Mouse (Mus musculus) cerebellum, postnatal 10 days (tissue): ENCODE data around the gene Cercam.
"Not testable (repeated sequence)": the region's sequence is repeated elsewhere in the genome, so short reads cannot be mapped to it uniquely, and the experiment has no call there.

Source experiments
- DNase-seq, 2 experiments: peaks; one replicate each; pipeline ENCODE4 v3.0.0; 2021; ENCODE audit warnings: mixed read lengths in 2 of 2

Cercam gene

DNA sequence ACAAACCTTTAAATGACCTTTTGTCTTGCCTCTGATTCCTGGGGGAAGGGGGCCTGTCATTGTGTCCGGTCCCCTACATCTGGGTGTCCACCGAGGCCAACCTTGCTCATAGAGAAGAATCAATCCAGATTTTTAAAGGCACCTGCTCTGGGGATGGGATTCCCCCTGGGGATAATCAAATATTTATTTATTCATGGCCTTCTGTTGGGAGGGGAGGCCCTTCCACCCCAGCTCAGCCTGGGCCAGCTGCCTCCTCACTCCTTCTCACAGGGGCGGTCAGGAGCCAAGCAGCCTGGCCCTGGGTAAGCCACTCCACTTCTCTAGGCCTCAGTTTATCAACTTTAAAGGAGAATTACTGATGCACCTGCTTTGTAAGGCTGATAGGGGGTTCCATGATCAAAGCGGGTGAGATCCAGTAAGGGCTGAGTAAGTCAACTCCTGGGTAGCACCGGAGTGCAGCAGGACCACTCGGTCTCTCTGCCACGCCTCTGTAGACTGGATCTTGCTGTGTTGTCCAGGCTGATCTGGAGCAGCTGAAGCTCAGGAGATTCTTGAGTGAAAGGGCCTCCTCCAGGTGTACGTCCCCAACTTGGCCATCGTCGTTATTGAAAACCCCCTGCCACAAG, 13.3 kb upstream of the Cercam start:
- DNase-seq: no peak

DNA sequence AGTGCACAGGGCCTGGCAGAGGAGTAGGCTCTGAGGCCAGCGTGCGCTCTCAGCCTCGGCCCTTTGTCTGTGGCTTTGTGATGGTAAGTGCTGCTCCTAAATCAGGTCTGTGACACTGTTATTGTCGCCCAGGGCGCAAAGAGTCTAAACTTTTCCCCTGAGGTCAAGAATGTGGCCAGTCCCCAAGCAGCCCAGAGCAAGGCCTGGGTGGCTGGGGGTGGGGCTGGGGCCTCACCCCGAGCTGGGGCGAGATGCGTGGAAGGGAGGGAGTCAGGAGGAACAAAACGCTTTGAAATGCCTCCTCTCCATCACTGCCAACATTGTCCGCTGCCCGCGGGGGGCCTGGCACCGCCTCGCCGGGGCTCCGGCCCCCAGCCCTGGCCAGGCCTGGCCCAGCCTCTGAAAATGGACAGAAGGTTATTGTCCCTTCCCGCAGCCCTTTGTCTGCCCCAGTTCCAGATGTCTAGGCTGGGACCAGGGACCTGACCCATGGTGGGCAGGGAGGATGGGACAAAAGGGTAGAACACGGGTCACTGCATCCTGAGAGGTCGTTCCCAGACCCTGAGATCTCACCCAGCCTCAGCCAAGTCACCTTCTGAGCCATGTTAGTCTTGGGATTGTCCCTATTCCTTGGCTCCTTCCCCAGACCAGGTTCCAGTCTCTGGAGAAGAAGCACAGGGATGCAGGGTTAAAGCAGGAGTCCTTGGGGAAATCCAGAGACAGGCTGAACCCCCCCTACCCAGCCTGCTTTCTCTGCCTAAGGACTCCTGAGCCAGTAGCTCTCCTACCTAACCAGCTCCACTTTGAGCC, 12.3 kb upstream of the Cercam start:
- peak in 1 of 2 experiments; percentile 45 for DNase-seq

DNA sequence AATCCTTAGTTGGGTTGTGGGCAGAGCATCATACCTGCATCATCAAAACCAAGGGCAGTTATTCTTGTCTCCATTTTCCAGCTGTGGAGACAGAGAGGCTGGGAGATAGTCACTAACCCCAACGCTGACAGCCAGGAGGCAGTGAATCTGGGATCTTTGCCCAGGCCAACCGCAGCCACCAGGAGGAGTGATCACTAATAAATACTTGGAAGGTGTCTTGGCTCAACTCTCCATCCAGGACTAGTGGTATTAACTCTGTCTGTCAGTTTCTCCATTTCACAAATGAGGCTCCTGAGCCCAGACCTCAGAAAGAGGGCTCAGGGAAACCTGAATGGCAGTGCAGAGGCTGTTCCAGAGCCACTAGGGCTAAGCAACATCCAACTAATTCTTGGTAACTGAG, 11.6 kb upstream of the Cercam start:
- no peak for DNase-seq

DNA sequence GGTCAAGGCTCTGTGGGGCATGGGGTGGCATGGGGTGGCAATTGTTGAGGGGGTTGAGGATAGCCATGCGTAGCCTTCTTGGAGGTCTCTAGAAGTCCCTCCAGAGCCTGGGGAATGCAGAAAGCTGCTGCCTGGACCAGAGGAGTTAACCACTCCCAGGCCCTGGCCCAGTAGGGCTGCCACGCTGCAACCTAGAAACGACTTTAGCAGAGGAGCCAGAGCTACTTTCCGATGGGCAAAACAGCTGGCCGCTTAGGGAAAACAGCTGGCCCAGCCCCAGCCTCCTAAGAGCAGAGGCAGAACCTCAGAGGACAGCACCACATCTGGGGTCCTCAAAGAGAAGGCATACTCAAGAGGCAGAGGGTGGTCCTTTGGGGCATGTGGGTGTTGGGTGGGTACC, 11.0 kb upstream of the Cercam start:
- no peak for DNase-seq

DNA sequence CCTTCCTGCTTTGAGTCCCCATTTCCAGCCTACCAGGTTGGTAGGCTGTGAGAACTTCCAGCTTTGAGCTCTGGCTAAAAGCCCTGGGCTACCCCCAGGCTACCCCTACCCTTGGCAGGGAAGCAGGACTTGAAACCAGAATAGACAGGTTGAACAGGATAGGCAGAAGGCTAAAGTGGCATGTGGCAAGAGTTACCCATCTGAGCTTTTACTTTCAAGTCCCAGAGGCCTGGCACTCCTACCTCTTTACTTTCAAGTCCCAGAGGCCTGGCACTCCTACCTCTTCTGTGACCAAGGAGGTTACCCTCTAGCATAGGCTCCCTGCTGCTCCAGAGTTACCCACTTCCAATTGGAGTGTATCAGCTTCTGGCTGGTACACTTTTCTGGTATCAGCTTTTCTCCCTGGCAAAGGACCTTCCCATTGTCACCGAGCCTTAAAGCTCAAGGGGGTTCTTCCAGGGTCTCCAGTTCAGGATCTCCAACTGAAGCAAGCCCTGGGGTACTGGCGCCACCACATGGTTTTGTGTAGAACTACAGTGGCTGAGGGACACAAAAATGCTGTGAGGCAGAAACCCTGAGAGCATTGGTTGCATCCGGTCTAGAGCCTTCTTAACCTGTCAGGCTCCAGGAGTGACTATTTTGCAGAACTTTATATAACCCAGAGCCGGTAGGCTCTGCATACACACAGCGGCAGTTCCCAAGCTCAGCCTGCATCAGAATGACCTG, 10.1 kb upstream of the Cercam start:
- peak; percentile 55 to 60 for DNase-seq

DNA sequence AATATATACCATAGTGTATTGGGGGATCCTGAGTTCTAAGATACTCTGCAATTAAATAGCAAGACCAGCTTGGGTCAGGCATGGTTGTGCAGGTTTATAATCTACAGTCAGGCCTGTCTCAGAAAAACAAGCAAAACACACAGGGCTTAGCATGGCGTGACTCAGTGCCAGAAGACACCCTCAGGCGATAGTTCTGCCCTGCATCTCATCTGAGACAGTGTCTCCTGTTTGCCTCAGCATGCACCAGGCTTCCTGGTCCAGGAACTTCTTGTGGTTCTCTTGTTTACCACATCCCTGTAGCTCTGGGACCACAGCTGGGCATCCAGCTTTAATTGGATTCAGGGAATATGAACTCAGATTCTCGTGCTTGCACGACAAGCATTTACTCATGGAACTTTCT, 3.8 kb upstream of the Cercam start:
- DNase-seq: no peak

DNA sequence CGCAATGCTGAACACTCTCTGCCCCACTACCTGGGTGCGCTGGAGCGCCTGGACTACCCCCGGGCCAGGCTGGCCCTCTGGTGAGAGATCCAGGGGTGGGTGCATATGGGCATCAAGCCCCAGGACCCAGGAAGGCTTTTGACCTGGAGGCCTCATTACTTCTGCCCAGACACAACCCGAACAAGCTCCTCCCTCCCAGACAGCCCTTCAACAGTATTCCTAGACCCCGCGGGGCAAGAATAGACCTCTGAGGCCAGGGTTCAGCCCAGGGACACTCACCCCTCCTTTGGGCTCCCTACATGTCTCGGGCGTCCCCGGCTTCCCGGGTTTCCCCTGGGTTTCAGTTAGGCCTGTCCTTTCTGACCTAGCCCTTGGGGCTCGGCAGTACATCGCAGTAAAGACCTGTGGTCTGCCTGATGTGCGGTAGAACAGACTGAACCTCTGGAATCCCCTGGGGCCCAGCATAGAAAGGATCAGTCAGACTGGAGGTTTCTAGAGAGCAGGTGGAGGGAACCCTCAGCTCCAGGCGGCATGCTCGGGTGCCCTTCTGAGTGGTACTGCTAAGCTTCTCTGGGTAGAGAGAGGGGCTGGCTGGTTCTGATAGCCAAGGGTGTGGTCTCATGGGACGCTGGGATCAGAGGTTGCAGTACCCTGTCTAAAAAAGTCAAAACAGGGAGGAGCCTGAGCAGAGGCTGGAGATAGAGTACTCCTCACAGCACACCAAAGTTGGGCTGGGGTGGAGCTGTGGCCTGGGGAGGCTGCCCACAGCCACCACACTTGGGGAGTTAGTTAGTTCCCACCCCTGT, 885 bp downstream of the Cercam start:
- no peak for DNase-seq

DNA sequence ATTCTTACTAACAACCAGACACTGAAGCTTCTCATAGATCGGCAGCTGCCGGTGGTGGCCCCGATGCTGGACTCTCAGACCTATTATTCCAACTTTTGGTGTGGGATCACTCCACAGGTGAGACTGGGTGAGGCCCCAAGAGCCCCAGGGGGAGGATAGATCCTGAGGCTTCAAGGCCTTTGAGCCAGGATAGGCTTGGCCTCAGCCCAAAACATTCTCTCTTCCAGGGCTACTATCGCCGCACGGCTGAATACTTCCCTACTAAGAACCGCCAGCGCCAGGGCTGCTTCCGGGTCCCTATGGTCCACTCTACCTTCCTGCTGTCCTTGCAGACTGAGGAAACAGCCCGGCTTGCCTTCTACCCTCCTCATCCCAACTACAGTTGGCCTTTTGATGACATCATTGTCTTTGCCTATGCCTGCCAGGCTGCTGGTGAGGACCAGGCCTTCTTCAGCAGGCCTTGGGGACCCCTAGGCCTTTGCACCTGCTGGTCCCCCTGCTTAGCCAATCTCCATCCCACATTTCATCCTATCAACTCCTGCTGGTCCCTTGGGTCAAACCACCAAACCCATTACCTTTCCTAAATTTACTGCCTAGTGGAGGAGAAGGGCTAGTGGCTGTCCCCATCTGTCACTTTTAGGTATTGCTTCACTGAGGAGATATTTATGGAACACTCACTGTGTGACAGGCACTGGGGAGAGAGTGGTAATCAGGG, 3.8 kb downstream of the Cercam start:
- peak; percentile 46 to 55 for DNase-seq

DNA sequence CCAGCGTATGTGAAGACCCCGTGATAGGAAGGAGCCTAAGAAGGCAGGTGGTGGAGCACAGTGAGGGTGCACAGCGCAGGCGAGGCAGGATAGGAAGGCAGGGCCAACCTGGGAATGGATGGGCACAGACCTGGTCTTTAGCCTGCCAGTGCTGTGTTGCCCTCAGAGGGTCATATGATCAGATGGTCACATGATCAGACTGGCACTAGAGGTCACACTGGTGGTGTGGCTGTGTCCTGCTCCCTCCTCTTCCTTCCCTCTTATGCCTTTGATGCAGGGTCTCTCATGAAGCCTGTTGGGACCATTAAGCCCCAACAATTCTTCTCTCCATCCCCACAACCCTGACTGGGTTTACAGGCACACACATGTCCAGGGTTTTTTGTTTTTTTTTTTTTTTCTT, 4.8 kb downstream of the Cercam start:
- no peak for DNase-seq

DNA sequence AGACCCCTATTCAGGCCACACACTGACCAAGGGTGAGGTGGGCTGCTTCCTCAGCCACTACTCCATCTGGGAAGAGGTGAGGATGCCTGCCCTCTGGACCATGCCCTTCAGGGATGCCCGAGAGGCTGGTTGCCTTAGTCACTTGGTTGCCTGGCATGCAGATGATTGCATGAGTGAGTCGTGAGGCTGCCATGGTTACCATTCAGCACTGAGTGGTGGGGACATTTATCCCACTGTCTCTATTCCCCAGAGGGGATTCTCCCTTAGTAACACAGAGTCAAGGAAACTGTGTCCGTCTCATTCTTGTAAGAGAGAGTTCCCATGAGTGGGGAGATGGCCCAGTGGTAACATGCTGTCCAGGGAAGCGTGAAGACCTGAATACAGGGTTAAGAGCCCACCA, 9.1 kb downstream of the Cercam start:
- DNase-seq: no peak

DNA sequence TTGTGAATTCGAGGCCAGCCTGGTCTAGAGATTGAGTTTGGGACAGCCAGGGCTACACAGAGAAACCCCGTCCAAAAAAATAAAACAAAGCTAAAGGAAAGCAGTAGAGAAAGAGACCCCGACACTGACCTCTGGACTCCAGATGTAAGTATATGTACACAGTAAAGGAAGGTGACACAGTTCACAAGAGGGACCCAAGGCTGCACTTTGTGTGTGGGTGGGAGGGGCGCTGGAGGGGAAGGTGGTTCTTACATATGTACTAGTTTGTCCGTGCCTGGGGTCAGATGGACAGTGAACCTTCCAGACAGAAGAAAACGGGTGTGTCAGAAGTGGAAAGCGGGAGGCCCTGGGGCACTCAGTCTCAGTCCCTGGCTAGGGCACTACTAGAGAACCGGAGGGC, 10.2 kb downstream of the Cercam start:
- no peak for DNase-seq

DNA sequence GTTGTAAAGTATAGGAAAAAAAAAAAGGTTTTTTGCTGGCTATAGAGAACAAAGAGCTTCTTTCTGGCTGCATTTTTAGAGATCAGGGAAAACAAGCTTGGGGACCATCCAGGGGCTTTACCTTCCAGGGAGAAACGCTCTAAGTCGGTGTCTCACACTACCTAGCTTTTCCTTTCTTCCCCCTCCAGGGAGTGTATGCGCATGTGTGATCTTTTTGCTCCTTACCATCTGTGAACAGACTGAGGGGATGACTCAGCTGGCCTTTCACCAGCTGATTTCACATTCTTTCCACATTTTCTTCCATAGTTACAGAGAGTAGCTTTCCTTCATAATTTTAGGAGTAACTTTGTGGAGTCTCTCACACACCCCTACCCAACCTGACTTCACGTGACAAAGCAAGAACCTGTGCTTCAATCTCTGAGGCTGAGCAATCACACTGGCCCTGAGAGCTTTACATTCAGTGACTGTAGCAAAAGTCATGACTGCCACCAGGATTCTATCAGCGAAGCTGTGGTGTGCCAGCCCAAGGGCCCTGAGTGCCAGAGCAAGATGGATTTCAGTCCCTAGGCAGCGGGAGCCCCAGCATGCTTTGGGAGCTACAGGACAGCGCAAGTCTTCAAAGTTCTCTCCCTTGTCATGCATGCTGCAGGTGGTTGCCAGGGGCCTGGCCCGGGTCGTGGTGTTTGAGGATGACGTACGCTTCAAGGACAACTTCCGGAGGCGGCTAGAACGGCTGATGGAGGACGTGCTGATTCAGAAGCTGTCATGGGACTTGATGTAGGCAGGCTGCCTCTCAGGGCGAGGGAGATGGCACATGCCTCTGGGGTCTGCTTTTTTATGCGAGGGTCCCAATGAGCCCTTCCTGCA, 11.2 kb downstream of the Cercam start:
- DNase-seq: no peak

DNA sequence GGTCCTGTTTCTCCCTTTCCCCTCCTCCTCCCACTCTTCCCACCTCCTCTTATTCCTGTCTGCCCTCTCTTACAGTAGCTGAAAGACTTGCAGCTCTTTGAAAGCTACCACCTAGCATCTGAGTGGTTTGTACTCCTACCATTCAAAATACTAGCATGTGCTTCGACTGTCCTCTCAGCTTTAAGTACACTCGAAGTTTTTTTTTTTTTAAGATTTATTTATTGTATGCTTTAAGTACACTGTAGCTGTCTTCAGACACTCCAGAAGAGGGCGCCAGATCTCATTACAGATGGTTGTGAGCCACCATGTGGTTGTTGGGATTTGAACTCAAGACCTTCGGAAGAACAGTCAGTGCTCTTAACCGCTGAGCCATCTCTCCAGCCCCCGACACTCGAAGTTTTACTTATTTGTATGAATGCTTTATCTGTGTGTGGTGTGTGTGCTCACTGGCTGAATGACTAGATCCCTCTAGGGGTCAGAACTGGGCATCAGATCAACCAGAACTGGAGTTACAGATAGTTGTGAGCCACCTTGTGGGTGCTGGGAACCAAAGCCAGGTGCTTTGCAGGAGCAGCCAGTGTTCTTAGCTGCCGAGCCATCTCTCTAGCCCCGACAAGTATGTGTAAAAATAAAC, 17.8 kb downstream of the Cercam start:
- not testable (repeated sequence) for DNase-seq

DNA sequence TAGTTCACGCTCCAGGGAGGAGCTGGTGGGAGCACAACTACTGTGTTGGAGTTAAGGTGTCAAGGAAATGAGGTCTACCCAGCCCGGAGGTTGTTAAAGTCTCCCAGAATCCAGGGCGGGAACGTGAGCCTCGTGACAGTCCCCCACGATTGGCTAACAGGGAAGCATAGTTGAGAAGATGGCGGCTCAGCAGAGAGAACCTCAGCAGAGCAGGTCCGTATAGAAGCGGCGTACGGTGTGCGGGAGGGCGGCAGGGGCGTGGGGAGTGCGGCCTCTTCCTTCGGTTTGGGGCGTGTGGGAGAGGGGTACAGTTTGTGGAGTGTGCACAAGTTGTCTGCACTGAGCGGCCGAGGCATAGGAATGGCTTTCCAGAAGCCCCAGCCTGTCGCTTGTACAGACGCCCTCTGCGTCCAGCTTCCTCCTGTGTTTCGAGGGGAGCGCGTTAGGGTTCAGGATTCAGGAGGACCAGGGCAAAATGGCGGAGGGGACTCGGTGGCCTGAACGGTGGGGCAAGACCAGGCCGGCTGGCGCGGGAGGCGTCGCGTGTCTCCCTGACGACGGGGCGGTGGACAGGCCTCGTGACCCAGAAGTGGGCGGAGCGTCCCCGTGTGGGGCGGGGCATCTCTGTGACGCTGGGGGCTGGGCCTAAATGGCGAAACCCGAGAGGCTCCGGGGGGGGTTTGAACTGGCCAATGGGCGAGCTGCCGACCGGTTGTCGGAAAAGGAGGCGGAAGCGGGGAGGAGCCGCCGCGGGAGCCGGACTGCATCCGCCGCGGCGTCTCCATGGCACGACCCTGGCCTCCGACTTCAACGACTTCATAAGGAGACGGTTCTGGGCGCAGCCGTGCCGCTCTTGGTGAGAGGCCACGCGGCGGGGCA, 20.3 kb downstream of the Cercam start, which contains the start of gene Odf2:
Odf2 (plus strand) TSS at position 156 of the 879 bp plus-strand sequence.
- DNase-seq: peak; percentile 100

DNA sequence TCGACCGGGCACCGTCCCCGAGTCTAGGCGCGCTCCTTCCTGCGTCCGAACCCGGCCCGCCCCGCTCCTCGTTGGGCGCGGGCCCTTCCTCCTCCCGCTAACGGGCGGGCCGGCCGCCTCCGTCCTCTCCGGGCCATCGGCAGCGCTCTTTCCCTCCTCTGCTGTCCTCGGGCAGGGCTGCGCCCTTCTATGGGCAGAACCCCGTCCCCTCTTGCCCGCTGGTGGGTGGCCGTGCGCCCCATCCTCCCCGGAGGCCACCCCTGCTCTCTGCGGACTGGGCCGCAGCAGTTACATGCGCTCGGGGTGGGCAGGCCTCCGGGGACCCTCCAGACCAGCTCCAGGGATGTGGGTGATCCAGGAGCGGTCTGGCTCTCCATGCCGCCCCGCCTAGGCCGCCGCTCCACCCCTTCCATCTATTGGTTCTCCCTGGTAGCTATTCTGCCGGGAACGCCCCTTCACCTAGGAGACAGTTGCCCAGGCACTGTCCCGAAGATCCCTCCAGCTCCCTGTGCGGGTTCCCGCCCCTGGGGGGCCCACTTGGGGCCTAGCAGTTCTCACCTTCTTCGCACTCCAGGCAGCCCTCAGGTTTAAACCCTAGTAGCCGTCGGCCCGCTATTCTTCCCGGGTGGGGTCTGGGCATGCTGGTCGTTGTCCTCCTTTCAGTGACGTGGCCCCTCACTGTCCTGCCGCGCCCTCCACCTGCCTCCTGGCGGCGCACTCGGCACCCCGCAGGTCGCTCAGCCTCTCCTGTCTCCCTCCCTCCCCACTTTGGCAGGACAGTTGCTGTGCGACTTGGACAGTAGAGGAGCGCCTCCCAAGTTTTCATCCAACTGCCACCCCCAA, 21.2 kb downstream of the Cercam start:
- DNase-seq: peak; percentile 87 to 89

DNA sequence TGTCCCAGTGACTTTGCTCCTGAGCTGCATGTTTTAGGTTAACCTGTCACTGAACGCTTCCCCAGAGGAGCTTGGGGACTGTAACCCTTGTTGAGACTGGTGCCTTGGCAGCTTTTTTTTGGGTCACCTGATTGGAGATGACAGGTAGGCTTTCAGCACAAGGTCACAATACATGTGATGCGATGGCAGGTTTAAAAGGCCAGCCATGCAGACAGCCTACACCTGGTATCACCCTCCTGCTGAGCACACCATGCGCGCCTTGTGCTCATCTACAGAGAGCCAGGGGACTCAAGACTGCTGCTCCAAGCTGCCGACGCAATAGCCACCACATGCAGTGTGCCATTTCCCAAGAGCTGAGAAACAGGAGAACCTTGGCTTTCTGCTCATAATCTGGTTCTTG, 22.8 kb downstream of the Cercam start:
- no peak for DNase-seq

DNA sequence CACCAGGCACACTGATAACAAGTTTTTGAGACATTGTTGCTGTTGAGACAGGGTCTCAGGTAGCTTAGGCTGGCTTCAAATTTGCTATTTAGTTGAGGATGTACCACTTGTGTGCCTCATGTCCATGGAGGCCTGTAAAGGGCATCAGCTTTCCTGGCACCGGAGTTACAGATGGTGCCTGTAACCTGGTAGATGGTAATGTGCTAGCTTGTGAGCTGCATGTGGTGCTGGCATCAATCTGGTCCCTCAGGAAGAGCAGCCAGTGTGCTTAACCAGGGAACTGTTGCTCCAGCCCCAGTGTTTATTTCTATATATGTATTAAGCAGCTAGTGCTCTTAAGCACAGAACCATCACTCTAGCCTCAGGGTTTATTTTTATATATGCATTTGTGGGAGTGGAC, 27.1 kb downstream of the Cercam start:
- DNase-seq: no peak

DNA sequence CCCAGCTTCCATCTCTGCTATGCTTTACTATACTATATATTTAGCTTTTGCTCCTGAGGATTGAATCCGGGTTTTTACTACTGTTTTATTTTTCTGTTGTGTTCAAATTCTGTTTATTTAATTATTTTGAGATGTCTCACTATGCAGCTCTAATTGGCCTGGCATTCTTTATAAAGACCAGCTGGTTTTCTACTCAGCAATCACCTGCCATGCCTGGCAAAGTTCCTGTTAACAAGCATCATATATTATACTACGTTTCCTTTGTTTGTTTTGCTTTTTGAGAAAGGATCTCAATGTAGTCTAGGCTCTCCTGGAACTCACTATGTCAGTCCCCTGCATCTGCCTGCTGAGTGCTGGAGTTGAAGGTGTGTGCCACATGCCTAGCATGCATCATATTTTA, 28.4 kb downstream of the Cercam start:
- DNase-seq: no peak

DNA sequence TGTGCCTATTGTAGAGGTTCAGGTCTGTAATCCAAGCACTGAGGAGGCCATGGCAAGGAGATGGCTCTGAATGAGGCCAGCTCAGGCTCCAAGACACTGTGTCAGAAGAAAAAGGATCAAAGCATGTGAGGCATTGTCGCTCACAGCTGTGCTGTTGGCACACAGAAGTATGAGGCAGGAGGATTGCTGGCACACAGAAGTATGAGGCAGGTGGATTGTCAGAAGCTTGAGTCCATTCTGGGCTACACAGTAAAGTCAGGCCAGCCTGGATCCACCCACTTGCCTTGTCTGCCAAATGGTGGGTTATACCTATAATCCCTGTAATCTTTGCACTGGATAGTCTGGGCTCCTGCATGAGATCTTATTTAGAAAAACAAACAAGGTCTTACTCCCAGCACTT, 29.1 kb downstream of the Cercam start:
- DNase-seq: peak; percentile 28 to 52
